Mouse (Mus musculus) heart, embryonic 12.5 days (tissue): Measurements from ENCODE around the gene Gng12. TPM values are rescaled to one million over a fixed set of nuclear protein-coding genes. Genes with fewer than 3 reads are reported as not detected.

ENCODE experiments used
- ATAC-seq: fragments of 200-750 bp; cut with Nextera tagmentation; 2 replicates; pipeline ENCODE4 v1.8.0; 2017; ENCODE audit warnings: moderate TSS enrichment, moderate library complexity; ENCODE audit not compliant: insufficient number of reproducible peaks, low FRiP score
- H3K27ac ChIP-seq: fragments of 300-500 bp; sonication (generic); 2 replicates; pipeline ENCODE4 v1.5.1; 2016; ENCODE audit warnings: mild to moderate bottlenecking, moderate library complexity; ENCODE audit not compliant: poor library complexity, severe bottlenecking
- H3K27me3 ChIP-seq: fragments of 300-500 bp; sonication (generic); replicated peaks from 2 replicates; pipeline ENCODE4 v1.6.1; 2016; ENCODE audit warnings: mild to moderate bottlenecking, moderate library complexity
- H3K36me3 ChIP-seq: fragments of 300-500 bp; sonication (generic); 2 replicates; pipeline ENCODE4 v1.6.1; 2016; ENCODE audit warnings: mild to moderate bottlenecking, moderate library complexity
- H3K4me1 ChIP-seq: fragments of 300-500 bp; sonication (generic); replicated peaks from 2 replicates; pipeline ENCODE4 v1.6.1; 2016; ENCODE audit warnings: mild to moderate bottlenecking
- H3K4me2 ChIP-seq: fragments of 300-500 bp; sonication (generic); 2 replicates; pipeline ENCODE4 v1.6.1; 2016; ENCODE audit warnings: mild to moderate bottlenecking, moderate library complexity
- H3K4me3 ChIP-seq: fragments of 300-500 bp; sonication (generic); 2 replicates; pipeline ENCODE4 v1.5.1; 2016; ENCODE audit warnings: mild to moderate bottlenecking
- H3K9ac ChIP-seq: fragments of 300-500 bp; sonication (generic); 2 replicates; pipeline ENCODE4 v1.6.1; 2016; ENCODE audit warnings: mild to moderate bottlenecking, moderate library complexity
- H3K9me3 ChIP-seq: fragments of 300-500 bp; sonication (generic); replicated peaks from 2 replicates; pipeline ENCODE4 v1.6.1; 2016; ENCODE audit warnings: mild to moderate bottlenecking, moderate library complexity
- WGBS: fragments of 180-500 bp; shearing (Covaris S2); methylation state at CpG from one replicate; pipeline ENCODE4 v1.1.7; 2016; 5-methylcytosine and 5-hydroxymethylcytosine counted together
- polyA plus RNA-seq: library from polyadenylated mRNA; unstranded; fragments of >200 nt; fragmentation: Nextera tagmentation; extraction: Ambion mirVana; gene quantifications from 2 replicates; pipeline ENCODE4 v1.2.1, GENCODE M21; 2016

Gng12 gene
- polyA plus RNA-seq, 1 experiment from 2014 or later, result 73.7 TPM

DNA sequence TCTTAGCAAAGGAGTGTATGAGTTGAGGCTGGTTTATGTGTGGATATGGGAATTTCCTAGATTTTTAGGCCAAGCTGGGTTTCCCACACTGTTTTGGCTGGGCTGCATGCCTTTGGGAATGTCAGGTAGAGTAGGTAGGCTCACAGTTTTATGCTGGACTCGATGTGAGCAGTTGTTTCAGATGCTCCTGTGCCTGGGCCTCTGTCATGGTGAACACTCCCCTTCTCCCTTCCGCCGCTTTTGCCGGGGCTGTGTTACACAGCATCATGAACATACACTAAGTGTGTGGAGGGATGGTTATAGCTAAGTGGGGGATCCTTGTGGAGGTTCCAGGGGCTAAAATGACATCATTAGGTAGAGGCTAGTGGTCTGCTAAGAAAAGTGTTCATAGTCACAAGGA lies 24.6 kb downstream of the Gng12 start:
- Histone ChIP-seq H3K4me3 (no peak overlapping the region), H3K4me1 (no peaks in the 10 kb centered on the region), H3K36me3 (no peaks in the 10 kb centered on the region), H3K27ac (no peak overlapping the region), H3K9ac (no peak overlapping the region), H3K4me2 (no peak overlapping the region), H3K27me3 (no peaks in the 10 kb centered on the region), H3K9me3 (no peaks in the 10 kb centered on the region)
- WGBS, result 88% methylated on average over 4 of the region's 4 CpGs
- ATAC-seq, result no peak

DNA sequence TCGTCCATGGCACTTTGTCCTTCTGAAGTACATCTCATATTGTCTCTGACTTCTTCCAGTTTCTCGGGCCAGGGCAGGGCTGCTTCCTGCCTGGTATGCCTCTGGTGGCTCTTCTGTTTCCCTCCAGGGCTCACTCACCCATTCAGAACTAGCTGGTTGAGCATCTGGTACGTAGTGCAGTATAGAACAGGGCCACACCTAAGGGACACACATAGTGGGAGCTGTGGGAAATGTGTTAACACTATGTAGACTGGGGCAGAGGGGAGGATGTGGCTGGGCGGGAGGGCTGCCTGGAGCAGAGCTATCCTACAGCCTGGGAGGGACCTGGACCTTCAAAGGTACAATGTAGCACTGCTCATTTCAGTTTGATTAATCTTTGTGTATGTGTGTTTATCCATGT lies 25.6 kb downstream of the Gng12 start:
- H3K4me3 ChIP-seq, result no peak overlapping the region
- ATAC-seq, result no peak

DNA sequence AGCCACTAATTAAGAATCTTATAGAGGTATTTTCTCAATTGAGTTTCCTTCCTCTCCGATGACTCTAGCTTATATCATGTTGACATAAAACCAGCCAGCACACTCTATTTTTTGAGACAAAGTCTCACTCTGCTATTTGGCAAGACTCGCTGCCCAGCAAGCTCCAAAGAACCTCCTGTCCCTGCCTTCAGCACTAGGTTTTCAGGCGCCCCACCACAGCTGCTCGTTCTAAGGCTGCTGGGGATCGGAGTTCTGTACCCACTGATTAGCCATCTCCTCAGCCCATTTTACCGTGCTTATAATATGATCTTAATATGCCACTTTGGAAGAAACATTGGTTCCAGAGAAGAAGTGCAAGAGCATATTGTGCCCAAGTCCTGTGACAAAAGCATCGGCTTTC lies 26.3 kb downstream of the Gng12 start:
- no peaks in the 10 kb centered on the region for H3K9me3 ChIP-seq
- H3K4me1 ChIP-seq, result 0 out of 2 replicates have a peak, but pooled peaks cover 4% of the 10 kb centered on the region
- no peak for ATAC-seq
- no peak overlapping the region for H3K27ac ChIP-seq
- H3K27me3 ChIP-seq, result no peaks in the 10 kb centered on the region
- H3K36me3 ChIP-seq, result no peaks in the 10 kb centered on the region
- no peak overlapping the region for H3K4me3 ChIP-seq
- 89% methylated on average over 7 of the region's 7 CpGs for WGBS
- H3K4me2 ChIP-seq, result no peak overlapping the region
- H3K9ac ChIP-seq, result no peak overlapping the region

More for the DNA sequence above, 25.6 kb downstream of the Gng12 start:
- Histone ChIP-seq H3K4me2 (no peak overlapping the region), H3K4me1 (0 out of 2 replicates have a peak, but pooled peaks cover 4% of the 10 kb centered on the region), H3K9ac (no peak overlapping the region), H3K27me3 (no peaks in the 10 kb centered on the region), H3K36me3 (no peaks in the 10 kb centered on the region), H3K27ac (no peak overlapping the region), H3K9me3 (no peaks in the 10 kb centered on the region)
- WGBS, result 77% methylated on average over 4 of the region's 4 CpGs

DNA sequence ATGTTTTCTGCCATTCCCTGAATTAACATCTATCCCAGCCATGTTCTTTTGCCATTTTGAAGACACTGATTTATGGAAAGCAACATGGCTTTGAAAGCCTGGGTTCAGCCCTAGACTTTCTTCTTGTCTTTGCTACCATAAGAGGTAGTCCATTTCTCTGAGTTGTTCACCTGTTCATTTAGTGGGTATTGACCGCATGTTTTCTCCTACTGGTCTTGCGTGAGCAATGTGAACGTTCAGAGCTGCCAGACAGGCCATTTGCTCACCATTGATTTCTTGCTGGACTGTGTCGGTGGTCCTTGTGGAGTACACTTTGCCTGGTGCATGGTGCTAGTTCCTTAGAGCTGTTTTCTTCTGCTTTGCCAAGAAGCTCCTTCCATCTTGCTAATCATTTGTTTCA lies 27.7 kb downstream of the Gng12 start:
- ATAC-seq, result no peak
- H3K9ac ChIP-seq, result no peak overlapping the region
- no peaks in the 10 kb centered on the region for H3K27me3 ChIP-seq
- H3K4me2 ChIP-seq, result no peak overlapping the region
- no peak overlapping the region for H3K4me3 ChIP-seq
- no peak overlapping the region for H3K27ac ChIP-seq
- WGBS, result 84% methylated on average over 4 of the region's 4 CpGs
- H3K9me3 ChIP-seq, result no peaks in the 10 kb centered on the region
- no peaks in the 10 kb centered on the region for H3K36me3 ChIP-seq
- H3K4me1 ChIP-seq, result 0 out of 2 replicates have a peak, but pooled peaks cover 4% of the 10 kb centered on the region

DNA sequence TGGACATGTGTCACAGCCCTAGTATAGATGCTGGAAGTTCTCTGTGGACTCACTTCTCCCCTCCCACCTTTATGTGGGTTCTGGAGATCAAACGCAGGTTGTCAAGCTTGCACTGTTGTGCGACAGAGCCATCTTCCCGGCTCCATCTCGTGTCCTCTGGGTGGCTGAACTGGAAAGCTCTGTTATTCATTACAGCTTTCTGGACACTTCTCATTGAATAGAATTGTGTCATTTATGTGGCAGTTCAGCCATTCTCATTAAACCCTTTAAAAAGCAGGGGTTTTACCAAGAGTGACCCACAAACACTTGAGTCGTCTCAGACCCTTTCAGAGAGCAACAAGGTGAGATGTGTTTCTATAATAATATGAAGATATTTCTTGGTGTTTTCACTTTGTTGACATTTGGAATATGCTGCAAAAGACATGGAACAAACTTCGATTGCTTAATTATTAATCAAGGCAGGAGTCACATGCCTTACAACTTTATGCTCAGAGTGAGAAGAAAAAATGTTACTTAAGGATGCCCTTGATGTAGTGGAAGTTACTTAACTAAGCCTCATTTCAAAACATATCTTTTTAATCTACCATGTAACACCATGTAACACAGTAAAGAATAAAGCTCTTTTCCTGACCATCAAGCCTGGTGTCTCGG lies 28.2 kb downstream of the Gng12 start:
- Histone ChIP-seq H3K4me3 (no peak overlapping the region), H3K36me3 (no peaks in the 10 kb centered on the region), H3K27ac (no peak overlapping the region), H3K9ac (no peak overlapping the region), H3K27me3 (no peaks in the 10 kb centered on the region), H3K4me2 (no peak overlapping the region), H3K9me3 (no peaks in the 10 kb centered on the region), H3K4me1 (0 out of 2 replicates have a peak, but pooled peaks cover 4% of the 10 kb centered on the region)
- 86% methylated on average over 7 of the region's 7 CpGs for WGBS
- ATAC-seq, result no peak

DNA sequence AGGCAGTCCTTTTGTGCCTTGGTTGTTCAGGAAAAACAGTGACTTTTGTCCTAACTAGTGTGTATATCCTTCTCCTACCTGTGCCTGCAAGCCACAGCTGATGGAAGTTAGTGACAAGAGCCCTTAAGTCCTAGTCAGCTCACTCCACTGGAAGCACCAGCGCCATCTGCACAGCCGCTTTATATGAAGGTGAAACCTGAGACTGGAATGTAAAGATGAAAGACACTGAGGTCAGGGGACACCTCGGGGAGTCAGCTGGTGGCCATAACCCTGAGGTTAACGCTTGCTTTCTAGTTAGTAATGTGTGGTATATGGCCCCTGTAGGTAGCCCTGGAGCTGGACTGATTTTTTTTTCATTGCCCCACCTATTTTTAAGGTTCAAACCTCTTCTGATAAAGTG lies 30.1 kb downstream of the Gng12 start:
- no peak overlapping the region for H3K27ac ChIP-seq
- H3K4me2 ChIP-seq, result no peak overlapping the region
- WGBS, result 40% methylated on average over 4 of the region's 4 CpGs
- H3K27me3 ChIP-seq, result no peaks in the 10 kb centered on the region
- ATAC-seq, result no peak
- H3K36me3 ChIP-seq, result no peaks in the 10 kb centered on the region
- no peaks in the 10 kb centered on the region for H3K9me3 ChIP-seq
- no peak overlapping the region for H3K4me3 ChIP-seq
- H3K9ac ChIP-seq, result no peak overlapping the region
- 0 out of 2 replicates have a peak, but pooled peaks cover 4% of the 10 kb centered on the region for H3K4me1 ChIP-seq

DNA sequence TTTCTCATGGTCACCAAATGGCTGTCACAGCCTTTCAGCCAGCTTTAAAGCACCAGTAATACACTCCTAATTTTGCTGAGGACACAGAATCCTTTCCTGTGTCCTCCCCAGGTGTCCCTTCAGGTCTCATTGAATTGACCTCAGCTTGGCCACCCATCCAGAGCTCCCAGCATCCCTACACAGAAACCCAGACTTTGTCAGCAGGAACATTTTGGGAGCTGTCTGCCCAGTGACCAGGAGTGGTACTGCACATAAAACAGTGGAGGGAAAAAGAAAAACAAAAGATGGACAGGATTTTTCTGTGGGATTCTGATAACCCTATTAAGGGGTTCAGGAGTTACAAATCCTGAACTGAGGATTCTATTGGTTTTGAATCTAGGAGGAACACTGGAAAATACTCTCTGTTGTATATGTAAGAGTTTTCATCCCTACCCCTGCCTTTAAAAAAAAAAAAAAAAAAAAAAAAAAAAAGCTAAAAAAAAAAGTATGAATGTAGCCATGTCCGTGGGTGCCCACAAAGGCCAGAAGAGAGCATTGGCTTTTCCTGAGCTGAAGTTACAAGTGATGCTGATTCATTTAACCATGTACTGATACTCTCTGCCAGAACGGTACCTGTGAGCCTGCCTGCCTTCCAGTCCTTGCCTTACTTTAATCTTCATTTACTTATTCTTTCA lies 32.9 kb downstream of the Gng12 start:
- Histone ChIP-seq H3K4me3 (no peak overlapping the region), H3K36me3 (no peaks in the 10 kb centered on the region), H3K27ac (no peak overlapping the region), H3K9me3 (no peaks in the 10 kb centered on the region), H3K9ac (no peak overlapping the region), H3K4me2 (no peak overlapping the region), H3K27me3 (no peaks in the 10 kb centered on the region), H3K4me1 (0 out of 2 replicates have a peak, but pooled peaks cover 4% of the 10 kb centered on the region)
- no peak for ATAC-seq
- 78% methylated on average over 2 of the region's 2 CpGs for WGBS

DNA sequence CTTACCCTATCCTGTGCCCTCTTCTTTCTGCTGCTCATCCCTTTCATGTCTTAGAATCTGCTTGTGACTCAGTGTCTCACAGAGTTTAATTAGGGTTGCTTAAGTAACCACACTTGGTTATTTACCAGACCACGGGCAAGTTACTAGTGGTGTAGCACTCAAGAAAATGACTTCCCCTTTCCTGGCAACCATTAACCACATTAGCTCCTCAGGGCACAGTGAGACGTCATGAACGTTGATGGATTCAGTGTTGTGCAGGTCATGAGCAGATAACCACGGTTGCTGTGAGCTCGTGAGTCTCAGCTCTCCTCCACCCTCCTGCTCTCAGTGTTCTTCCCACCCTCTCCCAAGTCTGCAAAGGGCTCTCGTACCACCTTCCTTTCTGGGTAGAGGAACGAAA lies 33.5 kb downstream of the Gng12 start:
- Histone ChIP-seq H3K27me3 (no peaks in the 10 kb centered on the region), H3K9me3 (no peaks in the 10 kb centered on the region), H3K4me2 (no peak overlapping the region), H3K36me3 (no peaks in the 10 kb centered on the region), H3K9ac (no peak overlapping the region), H3K4me3 (no peak overlapping the region), H3K4me1 (0 out of 2 replicates have a peak, but pooled peaks cover 4% of the 10 kb centered on the region), H3K27ac (no peak overlapping the region)
- 54% methylated on average over 7 of the region's 7 CpGs for WGBS
- no peak for ATAC-seq

DNA sequence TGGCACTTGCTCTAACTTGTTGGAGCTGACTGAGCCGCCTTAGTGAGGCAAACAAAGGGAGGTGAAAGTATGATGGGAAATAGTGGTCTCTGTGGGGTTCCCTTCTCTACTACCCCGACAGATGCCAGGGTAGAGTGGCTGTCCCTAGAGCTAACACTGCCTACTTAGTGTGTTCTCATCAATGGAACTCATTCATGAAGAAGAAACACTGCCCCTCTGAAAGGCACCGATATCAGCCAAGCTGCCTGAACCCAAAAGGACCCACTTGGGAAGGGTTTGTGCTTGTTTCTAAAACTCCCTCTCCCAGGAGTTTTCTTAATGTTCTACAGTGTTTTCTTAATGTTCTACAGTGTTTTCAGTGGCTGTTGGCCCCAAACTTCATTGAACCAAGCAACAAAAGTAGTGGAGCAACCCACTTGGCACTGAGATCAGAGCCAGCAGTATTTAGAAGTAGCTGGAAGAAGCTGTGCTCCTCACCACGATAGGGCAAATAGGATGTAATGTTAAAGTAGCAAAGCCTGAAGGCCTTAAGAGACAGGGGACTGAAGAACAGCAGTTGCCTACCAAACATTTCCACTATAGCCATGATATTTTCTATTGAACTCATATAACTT lies 36.1 kb downstream of the Gng12 start:
- Histone ChIP-seq H3K9ac (no peak overlapping the region), H3K27me3 (no peaks in the 10 kb centered on the region), H3K4me2 (no peak overlapping the region), H3K36me3 (no peaks in the 10 kb centered on the region), H3K27ac (no peak overlapping the region), H3K9me3 (no peaks in the 10 kb centered on the region), H3K4me1 (no peaks in the 10 kb centered on the region), H3K4me3 (no peak overlapping the region)
- WGBS, result 80% methylated on average over 4 of the region's 4 CpGs
- ATAC-seq, result no peak

DNA sequence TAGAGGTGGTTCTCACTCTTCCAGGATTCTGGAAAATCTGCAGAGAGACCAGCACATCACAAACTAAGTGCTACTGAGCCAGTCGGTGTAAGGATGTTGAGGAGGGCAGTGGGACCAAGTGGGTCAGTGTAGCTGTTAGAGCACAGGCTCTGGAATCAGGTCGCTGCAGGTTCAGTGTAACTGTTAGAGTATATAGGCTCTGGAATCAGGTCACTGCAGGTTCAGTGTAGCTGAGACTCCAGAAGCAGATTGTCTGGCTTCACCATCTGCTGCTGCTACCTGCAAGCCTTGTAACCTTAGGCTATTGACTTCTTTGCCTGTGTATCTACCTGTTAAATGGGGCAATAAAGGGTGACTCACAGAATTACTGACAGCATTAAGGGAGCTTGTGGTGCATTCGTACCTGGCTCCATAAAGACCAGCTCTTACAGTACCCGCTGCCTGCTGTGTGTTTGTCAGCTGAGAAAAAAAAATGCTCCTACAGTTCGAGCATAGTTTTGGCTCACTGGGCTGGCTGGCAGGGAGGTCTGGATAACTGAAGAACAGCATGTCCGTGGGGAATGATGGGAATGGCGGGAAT lies 44.5 kb downstream of the Gng12 start:
- H3K4me2 ChIP-seq, result no peak overlapping the region
- 55% methylated on average over 7 of the region's 7 CpGs for WGBS
- H3K27me3 ChIP-seq, result no peaks in the 10 kb centered on the region
- no peaks in the 10 kb centered on the region for H3K36me3 ChIP-seq
- no peak overlapping the region for H3K27ac ChIP-seq
- H3K9ac ChIP-seq, result no peak overlapping the region
- no peak for ATAC-seq
- H3K4me1 ChIP-seq, result peaks cover 28% of the 10 kb centered on the region
- H3K4me3 ChIP-seq, result no peak overlapping the region
- H3K9me3 ChIP-seq, result no peaks in the 10 kb centered on the region

DNA sequence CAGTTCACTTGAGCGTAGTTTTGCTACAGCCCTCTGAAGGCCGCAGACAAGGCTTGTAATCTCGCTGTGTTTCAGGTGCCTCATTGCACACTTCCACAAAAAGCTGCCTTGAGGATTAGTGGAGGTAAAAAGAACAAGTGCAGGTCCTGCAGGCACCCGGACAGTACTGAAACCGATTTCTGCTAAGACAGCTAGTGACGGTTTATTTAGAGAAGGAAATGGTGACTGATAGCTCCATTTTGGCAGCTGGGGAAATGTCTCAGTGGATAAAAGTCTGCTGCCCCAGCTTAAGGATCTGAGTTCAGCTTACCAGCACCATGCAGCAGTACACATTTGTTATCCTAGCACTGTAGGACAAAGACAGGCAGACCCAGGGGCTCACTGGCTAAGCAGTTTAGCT lies 45.6 kb downstream of the Gng12 start:
- no peak overlapping the region for H3K4me2 ChIP-seq
- no peaks in the 10 kb centered on the region for H3K27me3 ChIP-seq
- H3K4me1 ChIP-seq, result peaks cover 28% of the 10 kb centered on the region
- no peaks in the 10 kb centered on the region for H3K36me3 ChIP-seq
- ATAC-seq, result no peak
- H3K9me3 ChIP-seq, result no peaks in the 10 kb centered on the region
- WGBS, result 50% methylated on average over 6 of the region's 6 CpGs
- no peak overlapping the region for H3K4me3 ChIP-seq
- H3K9ac ChIP-seq, result no peak overlapping the region
- H3K27ac ChIP-seq, result no peak overlapping the region
